Mouse (Mus musculus) kidney, adult 2 months (tissue): ENCODE measurements around the gene Rtl1. TPM values are rescaled to one million over a fixed set of nuclear protein-coding genes. Genes with fewer than 3 reads are reported as not detected.

ENCODE experiments used
- DNase-seq: peaks from one replicate; pipeline ENCODE4 v3.0.0; 2021
- H3K27ac ChIP-seq: fragments of 200-500 bp; 2 replicates; pipeline ENCODE4 v1.5.1; 2012; ENCODE audit warnings: low read depth, low read length, control low read depth, inconsistent platforms; ENCODE audit not compliant: insufficient read depth
- H3K27me3 ChIP-seq: fragments of 200-500 bp; replicated peaks from 2 replicates; pipeline ENCODE4 v1.6.1; 2012; ENCODE audit warnings: mild to moderate bottlenecking, moderate library complexity, low read length, inconsistent platforms; ENCODE audit not compliant: control insufficient read depth, insufficient read depth
- H3K36me3 ChIP-seq: fragments of 200-500 bp; 2 replicates; pipeline ENCODE4 v1.6.1; 2012; ENCODE audit warnings: mild to moderate bottlenecking, moderate library complexity, low read length, inconsistent platforms; ENCODE audit not compliant: control insufficient read depth, insufficient read depth
- H3K4me1 ChIP-seq: fragments of 200-500 bp; 2 replicates; pipeline ENCODE4 v1.6.1; 2011; ENCODE audit warnings: low read length; ENCODE audit not compliant: control insufficient read depth, insufficient read depth
- H3K4me3 ChIP-seq: fragments of 200-500 bp; 2 replicates; pipeline ENCODE4 v1.5.1; 2011; ENCODE audit warnings: mild to moderate bottlenecking, low read depth, low read length, control low read depth; ENCODE audit not compliant: insufficient read depth
- CTCF ChIP-seq: fragments of 200-500 bp; conservative IDR thresholded peaks from 2 replicates; pipeline ENCODE4 v1.5.1; 2011; ENCODE audit warnings: low read depth, mild to moderate bottlenecking, control low read depth, low read length, moderate library complexity, mixed read lengths; ENCODE audit not compliant: insufficient read depth, insufficient read length
- POLR2A ChIP-seq: fragments of 200-500 bp; IDR thresholded peaks from one replicate; pipeline ENCODE4 v1.6.1; 2011; ENCODE audit warnings: low read depth, low read length, control low read depth
- WGBS: fragments of 180-500 bp; shearing (Covaris S2); methylation state at CpG from one replicate; pipeline ENCODE4 v1.1.7; 2018; 5-methylcytosine and 5-hydroxymethylcytosine counted together
- polyA plus RNA-seq: library from polyadenylated mRNA; depleted of rRNA; stranded (reverse); fragments of >200 nt; gene quantifications from 2 replicates; pipeline ENCODE4 v1.2.3, GENCODE M21; 2012

Gene Rtl1
- polyA plus RNA-seq, 1 experiment = 0.02 TPM

DNA sequence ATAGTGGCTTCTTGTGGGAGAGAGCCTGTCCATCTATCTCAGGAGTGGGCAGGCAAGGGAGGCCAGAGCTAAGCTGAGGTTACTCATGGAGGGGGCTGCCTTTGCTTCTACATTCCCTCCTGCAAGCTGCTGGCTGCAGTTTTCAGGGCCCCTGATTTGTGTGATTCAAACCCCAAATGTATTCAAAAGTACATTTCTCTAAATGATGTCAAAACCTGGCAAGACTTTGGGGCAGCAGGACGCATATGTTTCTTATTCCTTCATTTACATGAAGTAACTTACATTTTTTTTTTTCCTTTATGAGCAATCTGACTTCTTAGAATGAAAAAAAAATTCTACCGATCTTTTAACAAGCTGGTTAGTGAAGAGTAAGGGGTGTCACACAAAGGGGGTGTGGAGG is 48.4 kb downstream of the Rtl1 start:
- H3K4me1 ChIP-seq = no peaks in the 10 kb centered on the region
- DNase-seq = no peak
- H3K27ac ChIP-seq = no peak overlapping the region
- no peak for TF ChIP-seq CTCF
- TF ChIP-seq POLR2A = no peak
- WGBS = 79% methylated on average over 2 of the region's 2 CpGs
- no peak overlapping the region for H3K4me3 ChIP-seq
- no peaks in the 10 kb centered on the region for H3K36me3 ChIP-seq
- no peaks in the 10 kb centered on the region for H3K27me3 ChIP-seq

DNA sequence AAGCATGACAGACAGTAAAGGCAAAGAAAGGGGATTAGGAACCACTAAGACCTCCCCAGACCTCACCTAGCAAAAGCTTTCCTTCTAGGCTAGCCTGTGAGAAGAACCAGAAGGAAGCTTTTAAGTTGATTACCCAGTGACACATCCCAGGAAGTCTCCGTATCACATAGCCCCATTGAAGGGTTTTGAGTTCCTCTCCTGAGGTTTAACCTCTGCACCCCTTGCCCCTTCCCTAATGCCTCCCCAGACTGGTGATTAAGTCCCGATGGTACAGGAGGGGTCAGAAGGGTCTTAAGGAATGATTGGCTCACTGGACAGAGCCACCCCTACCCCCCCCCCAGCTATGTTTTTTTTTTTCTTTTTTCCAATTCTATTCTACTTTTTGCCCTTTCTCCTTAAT is 53.0 kb downstream of the Rtl1 start:
- Histone ChIP-seq H3K27ac (no peak overlapping the region), H3K4me3 (no peak overlapping the region), H3K36me3 (no peaks in the 10 kb centered on the region), H3K4me1 (no peaks in the 10 kb centered on the region), H3K27me3 (no peaks in the 10 kb centered on the region)
- TF ChIP-seq CTCF (no peak), POLR2A (no peak)
- no peak for DNase-seq
- 38% methylated on average over 2 of the region's 2 CpGs for WGBS

DNA sequence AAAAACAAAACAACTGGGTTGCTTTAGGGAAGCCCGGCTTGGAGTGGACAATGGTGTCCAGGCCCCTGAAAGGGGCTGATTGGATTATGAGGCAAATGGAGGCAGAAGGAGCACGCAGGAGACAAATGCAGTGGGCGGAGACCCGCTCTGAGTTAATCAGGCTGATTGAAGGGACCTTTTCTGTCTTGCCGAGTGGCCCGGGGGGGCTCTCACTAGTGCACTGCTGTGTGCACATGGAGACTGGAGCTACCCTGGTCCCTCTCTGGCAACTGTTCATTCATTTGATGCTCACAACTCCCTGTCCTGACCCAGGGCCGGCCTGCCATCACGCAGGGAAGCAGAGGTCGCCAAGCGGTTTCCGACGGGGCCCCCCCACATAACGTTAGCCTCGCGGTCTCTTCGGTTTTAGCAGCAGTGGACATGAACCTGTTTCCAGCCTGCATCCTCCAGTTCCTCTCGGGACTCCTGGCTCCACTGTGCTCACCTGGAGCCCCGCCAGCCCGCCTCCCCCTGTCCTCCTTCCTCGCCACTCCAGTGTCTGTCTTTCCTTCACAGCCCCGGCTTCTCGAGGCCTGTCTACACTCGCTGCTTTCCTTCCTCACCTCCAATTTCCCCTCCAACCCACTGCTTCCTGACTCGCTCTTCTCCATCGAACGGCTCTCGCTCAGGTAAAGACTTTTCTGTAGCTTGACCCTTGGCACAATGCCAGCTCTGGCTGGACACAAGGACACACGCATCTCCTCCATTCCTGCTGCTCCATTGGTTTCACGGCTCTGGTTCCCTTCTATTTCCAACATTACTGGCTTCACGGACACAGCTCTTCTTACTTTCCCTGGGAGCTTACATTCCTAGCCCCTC is 54.0 kb downstream of the Rtl1 start:
- Histone ChIP-seq H3K4me3 (no peak overlapping the region), H3K27ac (no peak overlapping the region), H3K4me1 (no peaks in the 10 kb centered on the region), H3K27me3 (no peaks in the 10 kb centered on the region; the same call in 1 of the 2 replicates), H3K36me3 (no peaks in the 10 kb centered on the region)
- no peak for DNase-seq
- WGBS = 62% methylated on average over 30 of the region's 30 CpGs
- TF ChIP-seq POLR2A = no peak

DNA sequence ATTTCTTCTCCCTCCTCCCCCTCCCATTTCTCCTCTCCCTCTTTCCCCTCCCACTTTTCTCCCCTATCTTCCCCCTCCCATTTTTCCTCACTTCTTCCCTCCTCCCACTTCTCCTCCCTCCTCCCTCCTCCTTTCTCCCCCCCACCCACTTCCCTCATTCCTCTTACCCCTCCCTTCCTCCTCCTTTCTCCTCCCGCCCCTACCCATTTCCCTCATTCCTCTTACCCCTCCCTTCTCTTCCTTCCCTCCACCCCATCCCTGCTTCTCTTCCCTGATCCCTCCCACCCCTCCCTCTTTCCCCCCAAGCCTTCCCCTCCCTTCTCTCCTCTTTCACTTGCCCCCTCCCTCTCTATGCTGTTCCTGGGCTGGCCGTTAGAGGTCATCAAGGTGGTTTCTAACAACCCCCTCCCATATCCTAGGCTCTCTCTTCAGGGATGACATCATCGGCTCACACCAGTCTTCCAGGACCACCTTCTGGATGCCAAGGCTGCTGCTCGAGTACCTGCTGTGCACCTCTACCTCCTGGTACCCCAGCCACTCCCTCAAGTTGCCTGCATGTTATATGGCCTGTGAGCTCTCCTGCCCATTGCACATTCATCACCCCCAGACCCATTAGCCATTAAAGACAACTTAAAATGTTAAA is 56.7 kb downstream of the Rtl1 start:
- Histone ChIP-seq H3K27me3 (no peaks in the 10 kb centered on the region; the same call in 1 of the 2 replicates), H3K4me3 (no peak overlapping the region), H3K36me3 (no peaks in the 10 kb centered on the region), H3K27ac (no peak overlapping the region), H3K4me1 (no peaks in the 10 kb centered on the region)
- TF ChIP-seq POLR2A (no peak), CTCF (no peak)
- no peak for DNase-seq
- 84% methylated on average over 4 of the region's 4 CpGs for WGBS

DNA sequence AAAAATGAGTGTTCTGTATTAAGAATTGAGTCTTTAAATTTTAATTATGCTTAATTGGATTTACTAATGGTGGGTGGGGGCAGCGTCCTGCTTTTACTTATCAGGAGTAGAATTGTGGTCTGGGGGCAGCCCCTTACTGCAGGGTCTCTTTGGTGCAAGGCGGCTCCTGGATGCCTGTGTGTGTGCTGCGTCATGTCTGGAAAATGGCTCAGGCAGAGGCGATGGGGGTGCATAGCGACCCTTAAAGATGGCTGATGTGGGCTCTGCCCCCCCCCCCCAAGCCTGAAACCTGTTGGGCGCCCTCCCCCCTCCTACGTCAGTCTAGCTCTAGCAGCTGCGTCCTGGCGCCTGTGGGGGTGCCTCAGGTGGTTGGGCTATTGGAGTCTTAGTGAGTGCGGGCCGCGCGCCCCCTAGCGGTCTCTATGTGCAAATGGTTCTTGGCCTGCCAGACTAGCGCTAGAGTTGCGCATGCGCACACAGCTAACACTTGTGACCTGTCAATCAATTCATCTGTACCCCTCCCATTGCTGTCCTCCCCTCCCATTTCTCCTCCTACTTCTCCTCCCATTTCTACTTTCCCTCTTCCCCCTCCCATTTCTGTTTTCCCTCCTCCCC is 57.4 kb downstream of the Rtl1 start:
- Histone ChIP-seq H3K27ac (no peak overlapping the region), H3K27me3 (no peaks in the 10 kb centered on the region; the same call in 1 of the 2 replicates), H3K4me1 (no peaks in the 10 kb centered on the region), H3K36me3 (no peaks in the 10 kb centered on the region), H3K4me3 (no peak overlapping the region)
- TF ChIP-seq CTCF = peak; percentile 51
- no peak for TF ChIP-seq POLR2A
- 55% methylated on average over 17 of the region's 17 CpGs for WGBS
- peak; percentile 11 for DNase-seq

DNA sequence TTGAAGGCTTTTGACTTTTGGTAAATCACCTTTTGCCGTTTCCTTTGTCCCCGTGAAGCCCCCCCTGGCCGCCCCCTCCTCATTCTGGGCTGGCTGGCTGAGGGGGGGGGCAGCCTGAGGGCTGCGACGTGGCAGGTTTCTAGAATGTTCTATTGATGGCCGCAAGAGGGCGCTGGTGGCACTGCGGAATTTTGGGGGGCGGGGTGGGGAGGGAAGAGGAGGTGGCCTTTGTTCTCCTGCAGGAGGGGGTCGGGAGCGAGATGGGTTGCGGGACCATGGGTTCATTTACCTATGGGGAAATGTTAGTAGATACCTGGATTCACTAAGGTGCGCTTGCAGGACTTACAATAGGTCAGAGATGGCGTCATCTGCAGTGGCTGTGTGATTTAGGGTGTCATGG is 58.1 kb downstream of the Rtl1 start:
- H3K4me1 ChIP-seq = no peaks in the 10 kb centered on the region
- H3K27ac ChIP-seq = no peak overlapping the region
- no peak for DNase-seq
- H3K27me3 ChIP-seq = no peaks in the 10 kb centered on the region; the same call in 1 of the 2 replicates
- H3K36me3 ChIP-seq = no peaks in the 10 kb centered on the region
- TF ChIP-seq POLR2A (no peak), CTCF (no peak)
- 47% methylated on average over 14 of the region's 14 CpGs for WGBS
- H3K4me3 ChIP-seq = no peak overlapping the region

DNA sequence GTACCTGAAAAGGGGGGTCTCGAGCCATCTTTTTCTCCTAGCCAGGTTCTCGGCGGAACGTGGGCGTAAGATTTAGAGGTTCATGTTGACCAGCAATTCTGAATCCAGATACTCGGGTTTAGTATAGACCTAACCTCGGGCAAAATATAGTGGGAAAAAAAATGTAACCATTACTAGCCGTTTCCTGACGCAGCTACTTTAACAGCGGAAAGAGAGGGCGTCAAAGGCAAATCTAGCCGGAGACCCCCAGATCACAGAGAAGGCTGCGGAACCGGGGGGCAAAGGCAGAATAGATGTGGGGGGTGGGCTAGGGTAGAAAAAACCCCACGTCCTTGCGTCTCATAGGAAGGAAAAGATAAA is 58.6 kb downstream of the Rtl1 start:
- Histone ChIP-seq H3K4me3 (no peak overlapping the region), H3K27ac (no peak overlapping the region), H3K27me3 (no peaks in the 10 kb centered on the region; the same call in 1 of the 2 replicates), H3K4me1 (no peaks in the 10 kb centered on the region), H3K36me3 (no peaks in the 10 kb centered on the region)
- DNase-seq = no peak
- WGBS = 60% methylated on average over 16 of the region's 16 CpGs
- no peak for TF ChIP-seq POLR2A
